Mouse (Mus musculus): ENCODE data around the gene Mdga1.

Gene Mdga1

DNA sequence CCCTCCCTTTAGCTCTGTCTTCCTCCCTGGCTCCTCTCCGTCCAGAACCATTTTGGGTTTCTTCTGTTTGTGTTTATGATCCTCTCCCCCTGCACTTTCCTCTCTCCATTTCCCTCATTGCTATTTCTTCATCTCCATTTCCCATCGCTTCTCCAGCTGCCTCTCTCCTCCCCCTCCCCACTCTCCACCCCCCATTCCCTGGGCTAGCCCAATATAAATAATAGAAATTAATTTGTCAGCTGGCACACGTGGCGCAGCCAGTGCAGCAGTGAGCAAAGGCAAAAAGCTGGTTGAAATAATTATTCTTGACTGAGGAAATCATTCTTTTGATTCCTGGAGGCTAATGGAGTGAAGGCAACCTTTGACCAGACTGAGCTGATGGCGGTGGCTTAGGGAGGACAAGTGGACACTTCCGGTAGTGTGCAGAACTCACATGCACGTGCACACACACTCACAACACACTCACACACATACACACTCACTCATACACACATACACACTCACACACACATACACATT lies at the start of gene Mdga1:
Gene Mdga1, minus strand, starts transcription at position 51 of the 519 bp plus-strand sequence.
- DNase-seq (ENCODE audit: low read depth), result no peak

DNA sequence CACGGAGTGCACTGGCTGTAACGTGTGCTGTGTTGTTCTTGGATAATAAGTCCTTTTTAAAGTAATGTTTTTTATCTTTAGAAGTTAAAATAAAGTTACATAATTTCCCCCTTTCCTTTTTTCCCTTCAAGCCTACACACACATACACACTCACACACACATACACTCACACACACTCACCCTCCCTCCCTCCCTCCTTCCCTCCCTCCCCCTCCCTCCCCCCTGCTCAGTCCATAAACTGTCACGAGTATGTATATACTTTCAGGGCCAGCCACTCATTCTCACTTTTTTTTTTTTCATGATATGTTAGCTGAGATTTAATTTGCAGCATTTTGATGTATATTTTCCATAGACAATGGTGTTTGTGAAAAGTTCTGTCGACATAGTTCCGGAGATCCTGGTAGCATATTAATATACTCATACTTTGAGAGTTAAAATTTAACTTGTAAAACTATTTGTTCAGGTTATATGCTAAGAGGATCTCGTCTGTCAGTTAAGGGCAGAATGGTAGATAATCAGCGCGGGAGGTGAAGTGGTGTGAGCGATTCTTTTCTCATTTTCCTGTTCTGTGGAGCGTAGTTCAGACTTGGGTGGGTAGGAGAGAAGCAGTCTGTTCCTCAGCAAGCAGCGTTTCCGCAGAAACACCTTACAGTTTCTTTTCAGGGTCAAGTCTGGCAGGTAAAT lies 49.2 kb upstream of the Mdga1 start:
- DNase-seq (ENCODE audit: low read depth), result no peak

DNA sequence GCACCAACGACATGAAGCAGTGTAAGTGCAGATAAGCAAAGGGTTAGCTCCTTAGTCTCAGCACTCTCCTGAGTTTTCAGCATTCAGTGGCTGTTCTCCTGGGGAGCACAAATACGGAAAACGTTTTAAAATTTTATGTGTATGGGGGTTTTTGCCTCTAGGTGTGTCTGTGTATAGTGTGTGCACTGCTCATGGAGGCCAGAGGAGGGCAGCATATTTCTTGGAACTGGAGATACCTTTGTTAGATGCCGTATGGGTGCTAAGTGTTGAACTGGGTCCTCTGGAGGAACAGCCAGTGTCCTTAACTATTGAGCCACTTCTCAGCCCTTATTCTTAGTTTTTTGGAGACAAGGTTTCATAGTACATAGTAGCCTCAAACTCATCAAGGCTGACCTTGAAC lies 44.8 kb upstream of the Mdga1 start:
- no peak for DNase-seq (ENCODE audit: low read depth)

DNA sequence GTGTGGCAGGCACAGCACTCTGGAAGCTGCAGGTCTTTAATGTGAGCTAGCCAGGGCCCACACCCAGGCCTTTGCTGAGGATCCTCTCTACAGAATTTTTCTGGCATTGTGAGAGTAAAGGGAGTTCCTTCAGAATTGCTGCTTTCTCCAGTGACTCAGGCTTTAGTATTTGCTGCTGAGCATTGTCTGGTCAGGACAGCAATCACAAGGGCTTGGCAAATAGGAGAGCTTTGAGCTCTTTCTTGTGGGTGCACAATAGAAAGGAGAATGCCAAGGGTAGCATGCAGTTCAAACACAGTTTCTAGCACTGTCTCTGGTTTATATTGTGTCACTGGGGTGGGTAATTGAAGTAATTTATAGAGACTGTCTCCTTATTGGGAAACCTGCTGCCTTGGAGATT lies 38.5 kb upstream of the Mdga1 start:
- DNase-seq (ENCODE audit: low read depth), result no peak

DNA sequence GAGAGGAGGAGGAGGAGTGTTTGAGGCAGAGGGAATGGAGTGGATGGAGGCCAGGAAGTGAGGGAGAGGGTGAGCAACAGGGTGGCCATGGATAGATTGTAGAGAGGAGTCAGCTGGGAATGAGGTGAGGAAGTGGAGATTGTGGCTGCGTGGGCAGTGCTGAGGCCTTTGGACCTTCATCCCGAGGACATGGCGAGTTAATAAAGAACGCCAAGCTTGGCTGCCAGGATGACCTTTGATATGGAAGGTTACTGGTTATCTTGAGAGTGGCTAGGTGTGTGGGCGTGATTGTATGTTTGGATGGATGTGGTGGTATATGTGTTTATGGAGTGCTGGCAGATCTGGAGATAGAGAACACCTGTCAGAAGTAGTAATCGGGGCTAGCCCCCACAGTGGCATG lies 38.0 kb upstream of the Mdga1 start:
- DNase-seq (ENCODE audit: low read depth), result no peak

DNA sequence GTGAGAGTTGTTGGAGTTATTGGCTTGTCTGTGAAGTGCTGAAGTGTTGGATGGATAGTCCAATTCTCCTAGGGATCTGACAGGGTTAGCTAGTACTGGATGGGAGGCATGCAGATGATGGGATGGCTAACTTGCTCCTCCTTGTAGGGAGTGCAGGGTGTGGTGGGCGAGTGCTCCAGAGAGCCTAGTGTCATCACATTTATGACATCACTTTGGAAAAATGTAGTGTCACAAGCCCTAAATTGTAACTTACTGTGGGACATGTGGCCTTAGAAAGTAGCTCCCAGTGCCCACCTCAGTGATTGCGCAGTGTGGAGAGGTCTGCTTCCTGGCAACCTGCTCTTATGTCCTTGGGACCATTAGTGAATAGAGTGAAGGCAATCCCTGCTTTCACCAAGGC lies 37.0 kb upstream of the Mdga1 start:
- no peak for DNase-seq (ENCODE audit: low read depth)

DNA sequence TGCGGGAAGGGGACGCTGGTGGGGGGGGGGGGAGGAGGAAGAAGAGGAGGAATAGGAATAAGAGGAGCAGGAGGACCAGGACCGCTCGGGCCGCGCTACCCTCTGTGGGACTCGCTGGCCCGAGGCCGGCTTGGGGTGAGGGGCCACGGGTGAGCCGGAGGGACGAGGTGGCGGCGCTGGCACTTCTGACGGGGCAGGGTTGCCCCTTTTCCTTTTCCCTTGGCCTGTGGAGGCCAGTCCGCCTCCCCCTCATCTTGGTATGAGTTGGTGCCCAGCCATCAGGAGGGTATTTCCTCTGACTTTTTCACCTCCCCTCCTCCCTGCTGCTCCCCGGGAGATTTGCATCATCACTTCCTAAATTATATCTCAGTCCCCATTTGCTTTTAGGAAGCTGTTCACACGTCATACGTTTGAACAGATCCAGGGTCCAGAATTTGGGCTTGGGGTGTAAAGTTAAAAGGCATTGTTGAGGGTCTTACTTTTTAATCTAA lies 35.6 kb upstream of the Mdga1 start:
- no peak for DNase-seq (ENCODE audit: low read depth)

DNA sequence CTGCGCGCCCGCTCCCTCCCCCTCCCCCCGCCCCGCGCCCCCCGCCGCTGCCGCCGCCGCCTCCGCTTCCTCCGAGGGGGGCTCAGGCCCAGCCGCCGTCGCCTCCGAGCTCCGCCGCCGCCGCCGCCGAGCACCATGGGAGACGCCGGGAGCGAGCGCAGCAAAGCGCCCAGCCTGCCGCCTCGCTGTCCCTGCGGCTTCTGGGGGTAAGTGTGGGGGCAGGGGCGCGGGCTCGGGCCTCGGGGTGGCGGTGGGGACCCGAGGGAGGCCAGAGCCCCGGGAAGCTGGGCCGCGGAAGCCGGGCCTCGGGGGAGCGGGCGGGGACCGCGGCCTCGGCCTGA lies 35.2 kb upstream of the Mdga1 start:
- no peak for DNase-seq (ENCODE audit: low read depth)

DNA sequence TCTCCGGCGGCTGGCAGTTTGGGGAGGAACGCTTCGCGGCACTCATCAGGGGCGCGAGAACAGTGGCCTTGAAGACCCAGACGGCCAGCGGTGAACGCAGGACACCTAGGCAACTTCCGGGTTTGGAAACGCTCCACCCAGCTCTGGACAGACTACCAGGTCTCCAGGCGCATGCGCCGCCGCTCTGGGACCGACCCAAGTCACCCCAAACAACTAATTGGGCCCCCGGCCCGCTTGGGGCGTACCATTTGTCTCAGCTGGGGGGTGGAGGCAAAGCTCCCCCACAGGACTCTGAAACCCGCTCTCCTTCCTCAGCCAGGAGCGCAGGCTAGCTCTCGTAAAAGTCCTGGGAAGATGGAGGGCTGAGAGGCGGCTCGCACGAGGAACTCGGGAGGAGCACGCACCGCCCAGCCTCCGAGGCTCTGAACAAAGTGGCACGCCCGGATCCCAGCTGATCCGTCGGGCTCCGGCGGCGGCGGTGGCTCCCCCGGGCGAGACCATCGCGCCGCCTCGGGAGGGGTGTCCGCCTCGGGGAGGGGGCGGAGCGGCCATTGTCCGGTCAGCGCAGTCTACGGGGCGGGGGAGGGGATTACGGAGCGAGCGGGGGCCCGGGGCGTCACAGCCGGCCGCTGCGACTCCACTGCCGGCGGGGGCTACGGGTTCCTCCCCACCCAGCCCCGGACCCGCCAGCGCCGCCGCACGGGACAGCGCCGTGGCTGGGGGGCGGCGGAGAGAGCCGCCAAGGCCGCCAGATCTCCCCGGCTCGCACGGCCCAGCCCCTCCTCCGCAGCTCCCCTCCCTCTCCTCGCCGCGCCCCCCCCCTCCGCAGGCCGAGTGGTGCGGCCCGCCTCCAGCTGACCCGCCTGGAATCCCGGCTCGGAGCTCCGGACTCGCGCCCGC lies 34.6 kb upstream of the Mdga1 start, which contains the start of gene Zfand3:
Gene Zfand3, plus strand, starts transcription at position 531 of the 900 bp plus-strand sequence.
- DNase-seq (ENCODE audit: low read depth), result peak; percentile 91

DNA sequence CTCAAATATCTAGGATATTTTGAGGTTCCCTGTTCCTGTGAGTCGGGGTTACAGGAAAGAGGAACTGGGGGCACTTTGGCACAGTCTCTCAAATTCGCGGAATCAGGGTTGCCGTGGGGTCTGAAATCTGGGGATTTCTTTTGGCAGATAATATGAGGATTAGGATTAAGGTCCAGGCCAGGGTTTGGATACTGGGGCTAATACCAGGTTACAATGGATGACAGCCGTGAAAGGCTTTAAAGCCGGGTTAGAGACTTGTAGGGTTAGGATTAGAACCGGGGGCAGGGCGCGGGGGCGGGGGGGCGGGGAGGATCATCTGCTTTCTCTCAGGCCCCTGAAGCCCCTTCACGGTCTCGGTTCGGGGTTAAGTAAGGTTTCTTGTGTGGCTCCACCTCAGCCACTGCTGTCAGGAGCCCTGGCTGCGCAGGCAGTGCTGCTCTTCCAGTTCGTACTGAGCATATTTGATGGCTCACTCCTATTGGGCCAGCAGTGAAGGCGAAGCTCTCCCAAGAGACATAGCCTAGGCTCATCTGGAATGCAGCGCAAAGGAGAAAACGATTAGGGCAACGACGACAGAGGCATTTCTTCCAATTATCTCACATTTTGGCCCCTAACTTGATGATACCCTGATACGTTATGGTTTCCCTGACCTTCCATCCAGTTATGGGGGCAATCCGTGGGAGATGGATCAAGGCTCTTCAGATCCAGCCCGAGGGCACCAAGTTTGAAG lies 28.8 kb upstream of the Mdga1 start:
- no peak for DNase-seq (ENCODE audit: low read depth)

DNA sequence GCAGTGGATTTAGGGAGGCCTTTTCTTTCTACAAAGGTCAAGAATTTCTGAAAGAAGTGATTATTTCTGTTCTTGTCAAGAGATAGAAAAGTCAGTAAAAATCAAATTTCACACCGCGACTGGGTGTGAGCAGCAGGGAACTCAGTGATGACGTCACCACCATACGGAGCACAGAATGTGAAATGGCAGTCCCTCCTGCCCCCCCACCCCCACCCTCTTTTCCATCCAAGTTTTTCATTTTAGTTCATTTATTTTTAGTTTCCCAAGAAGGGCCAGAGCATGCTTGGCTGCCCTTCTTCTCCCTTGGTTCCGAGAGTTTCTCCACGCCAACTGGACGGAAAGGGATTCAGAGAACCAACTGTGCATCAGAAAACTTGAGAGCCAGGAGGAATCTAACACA lies 27.8 kb upstream of the Mdga1 start:
- no peak for DNase-seq (ENCODE audit: low read depth)

DNA sequence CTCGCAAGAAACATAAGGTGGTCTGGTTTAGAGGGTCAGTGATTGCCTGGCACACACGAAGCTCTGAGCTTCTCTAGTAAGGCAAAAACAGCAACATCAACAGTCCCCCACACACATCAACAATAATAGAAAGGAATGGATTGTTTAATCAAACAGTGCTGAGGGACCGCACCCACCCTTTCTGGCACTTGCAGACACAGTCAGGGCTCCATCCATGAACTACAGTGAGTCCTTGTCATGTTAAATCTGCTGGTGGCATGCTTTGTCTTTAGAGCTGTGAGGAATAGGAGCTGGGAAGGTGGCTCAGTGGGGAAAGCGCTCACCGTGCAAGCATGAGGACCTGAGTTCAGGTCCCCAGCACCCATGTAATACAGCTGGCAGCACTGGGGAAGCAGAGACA lies 26.1 kb upstream of the Mdga1 start:
- DNase-seq (ENCODE audit: low read depth), result no peak

DNA sequence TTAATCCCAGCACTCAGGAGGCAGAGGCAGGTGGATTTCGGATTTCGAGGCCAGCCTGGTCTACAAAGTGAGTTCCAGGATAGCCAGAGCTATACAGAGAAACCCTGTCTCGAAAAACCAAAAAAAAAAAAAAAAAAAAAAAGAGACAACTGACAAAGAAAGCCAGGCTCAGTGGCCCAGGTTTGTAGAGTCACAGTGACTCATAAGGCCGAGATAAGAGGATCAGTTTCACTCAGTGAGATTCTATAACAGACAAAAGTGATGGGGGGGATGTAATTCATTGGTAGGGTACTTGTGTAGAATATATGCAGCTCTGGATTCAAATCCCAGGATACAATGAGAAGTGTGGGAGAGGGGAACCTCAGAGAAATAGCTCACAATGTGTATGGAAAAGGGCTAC lies 24.6 kb upstream of the Mdga1 start:
- no peak for DNase-seq (ENCODE audit: low read depth)

DNA sequence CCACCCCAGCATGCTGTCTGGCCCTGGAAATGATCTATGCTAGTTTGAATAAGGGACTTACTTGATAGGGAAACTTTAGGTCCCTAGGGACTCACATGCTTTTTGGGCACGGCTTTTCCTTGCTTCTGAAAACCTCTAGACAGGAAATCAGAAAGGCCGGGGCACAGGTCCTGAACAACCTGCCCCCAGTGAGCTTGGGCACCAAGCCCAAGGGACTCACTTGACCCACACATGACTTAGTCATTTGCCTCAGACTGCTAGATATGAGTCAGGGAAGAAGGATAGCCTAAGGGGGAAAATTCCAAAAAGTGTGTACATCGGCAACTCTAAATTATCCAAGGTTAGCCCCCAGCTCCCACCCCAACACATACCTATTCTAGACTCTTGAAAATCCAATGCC lies 24.1 kb upstream of the Mdga1 start:
- DNase-seq (ENCODE audit: low read depth), result no peak

DNA sequence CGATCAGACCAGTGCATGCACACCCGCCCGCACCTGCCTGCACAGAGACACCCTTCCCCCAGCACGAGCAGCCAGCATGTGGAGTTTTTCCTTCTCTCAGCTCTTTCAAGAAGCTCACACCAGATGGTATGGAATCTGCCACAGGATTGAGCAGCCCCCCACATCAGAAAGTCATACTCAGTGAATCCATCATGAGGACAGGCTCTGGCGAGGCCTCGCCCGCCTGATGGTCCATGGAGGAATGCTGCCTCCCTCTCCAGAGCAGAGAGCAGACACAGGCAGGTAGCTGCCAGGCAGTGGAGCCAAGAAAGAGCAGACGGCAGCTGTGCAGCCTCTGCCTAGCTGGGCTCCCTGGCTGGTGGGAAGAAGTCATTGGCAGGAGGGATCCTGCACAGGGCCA lies 23.6 kb upstream of the Mdga1 start:
- no peak for DNase-seq (ENCODE audit: low read depth)

DNA sequence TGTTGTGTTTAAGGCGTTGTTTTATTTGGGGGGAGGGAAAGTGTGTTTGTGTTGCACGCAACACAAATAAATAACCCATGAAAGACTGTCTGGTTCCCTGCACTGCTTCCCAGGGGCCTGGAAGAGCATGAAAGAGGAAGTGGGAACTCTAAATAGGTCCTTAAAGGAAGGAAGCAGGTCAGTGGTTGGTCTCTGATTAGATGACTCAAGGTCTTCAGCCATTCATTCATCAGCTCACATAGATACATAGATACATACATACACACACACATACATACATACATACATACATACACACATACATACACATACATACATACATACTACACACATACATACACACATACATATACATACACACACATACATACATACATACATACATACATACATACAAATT lies 21.0 kb upstream of the Mdga1 start:
- no peak for DNase-seq (ENCODE audit: low read depth)

DNA sequence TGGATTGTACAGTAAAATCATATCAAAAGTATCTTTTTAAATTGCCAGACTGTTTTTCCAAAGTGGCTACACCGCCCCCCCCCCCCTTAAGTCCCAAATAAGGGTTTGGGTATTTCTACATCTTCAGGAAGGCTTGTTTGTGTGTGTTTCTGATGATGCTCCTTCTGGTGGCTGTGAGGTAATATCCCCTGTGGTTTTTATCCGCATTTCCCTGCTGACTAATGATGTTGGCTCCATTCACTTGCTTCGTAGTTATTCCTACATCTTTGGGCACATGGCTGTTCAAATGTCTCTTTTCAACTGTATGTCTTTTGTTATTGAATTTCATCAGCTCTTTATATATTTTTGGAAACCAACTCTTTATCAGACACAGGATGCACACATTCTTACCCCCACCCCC lies 20.2 kb upstream of the Mdga1 start:
- no peak for DNase-seq (ENCODE audit: low read depth)

DNA sequence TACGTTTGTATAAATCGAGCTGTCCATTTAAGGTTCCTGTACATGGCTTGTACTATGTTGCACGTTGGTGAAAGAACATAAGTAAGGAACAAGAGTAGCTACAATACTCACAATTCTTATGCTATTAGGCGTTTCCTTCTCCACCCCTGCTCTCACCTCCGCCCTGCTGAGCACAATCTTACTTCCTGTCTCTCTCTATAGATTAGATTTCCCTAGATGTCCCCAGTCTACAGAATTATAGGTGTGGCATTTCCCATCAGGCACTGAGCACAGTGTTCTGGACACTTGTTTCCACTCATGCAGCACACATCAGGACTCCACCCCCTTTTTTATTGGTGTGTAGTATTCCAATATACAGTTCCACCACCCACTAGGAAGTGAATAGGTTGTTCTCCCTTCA lies 19.8 kb upstream of the Mdga1 start:
- no peak for DNase-seq (ENCODE audit: low read depth)

DNA sequence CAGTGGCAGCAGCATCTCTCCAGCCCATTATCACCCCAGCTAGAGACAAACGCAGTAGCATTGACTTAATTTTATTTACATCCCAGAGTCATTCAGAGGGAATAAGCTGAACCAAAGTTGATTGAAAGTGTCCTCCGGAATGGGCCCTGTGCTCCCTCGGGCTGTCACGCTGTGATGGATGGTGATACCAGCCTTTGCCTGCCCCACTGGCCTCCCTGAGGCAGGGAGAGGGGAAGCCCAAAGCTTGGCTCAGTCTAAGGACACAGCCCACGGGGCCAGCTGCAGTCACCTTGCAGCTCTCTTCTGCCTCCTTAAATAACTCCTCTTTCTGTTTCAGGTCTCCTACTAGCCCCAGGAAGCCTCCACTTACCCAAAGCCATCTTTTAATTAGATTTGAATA lies 18.3 kb upstream of the Mdga1 start:
- no peak for DNase-seq (ENCODE audit: low read depth)

DNA sequence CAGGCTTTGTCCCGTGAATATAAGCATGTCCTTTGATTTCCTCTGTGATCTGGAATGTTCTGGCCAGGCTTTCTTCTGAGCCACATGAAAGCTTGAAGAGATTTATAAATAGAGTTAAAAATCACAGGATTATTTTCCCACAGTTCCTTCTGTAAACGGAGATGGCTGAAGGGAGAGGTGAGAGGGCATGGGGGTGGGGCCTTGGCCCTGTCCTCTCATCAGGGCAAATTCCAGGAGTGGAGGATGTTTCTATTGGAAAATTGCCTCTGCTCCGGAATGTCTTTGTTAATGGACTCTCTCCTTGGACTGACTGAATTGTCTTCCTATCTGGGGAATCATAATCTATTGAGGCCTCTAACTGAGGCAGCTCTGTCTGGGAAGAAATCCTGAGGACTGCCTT lies 15.6 kb upstream of the Mdga1 start:
- no peak for DNase-seq (ENCODE audit: low read depth)

DNA sequence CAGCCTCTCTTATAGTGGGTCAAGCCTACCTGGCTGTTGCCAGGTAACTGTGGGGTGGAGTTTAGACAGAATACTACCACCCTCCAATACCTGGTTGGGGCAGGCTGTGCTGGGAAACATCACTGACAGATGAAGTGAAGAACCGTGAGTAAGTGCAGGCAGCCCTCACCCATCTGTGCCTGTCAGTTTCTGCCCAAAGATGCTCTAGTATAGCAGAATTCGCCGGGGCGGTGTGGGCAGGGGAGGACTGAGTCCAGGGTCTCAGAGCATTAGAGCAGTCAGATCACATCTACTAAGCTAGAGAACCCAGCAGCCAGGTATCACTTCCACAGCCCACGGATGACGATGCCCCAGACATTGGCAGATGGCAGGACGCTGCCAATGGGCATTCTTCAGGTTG lies 15.0 kb upstream of the Mdga1 start:
- no peak for DNase-seq (ENCODE audit: low read depth)

DNA sequence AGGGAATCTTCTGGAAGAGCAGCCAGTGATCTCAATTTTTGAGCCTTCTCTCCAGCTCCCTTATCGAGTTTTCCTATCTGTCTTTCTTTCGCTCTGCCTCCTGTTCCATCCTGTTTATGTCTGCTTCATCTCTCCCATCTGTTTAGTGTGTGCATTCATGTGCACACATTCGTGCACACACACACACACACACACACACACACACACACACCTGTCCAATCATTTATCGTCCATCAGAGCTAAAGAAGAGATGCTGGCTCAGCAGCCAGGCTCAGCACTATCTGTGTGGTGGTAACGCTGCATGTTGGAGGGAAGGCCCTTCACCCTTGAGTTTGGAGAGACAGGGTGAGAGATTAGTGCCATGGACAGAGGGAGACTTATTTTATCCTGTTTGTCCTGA lies 13.3 kb upstream of the Mdga1 start:
- no peak for DNase-seq (ENCODE audit: low read depth)

DNA sequence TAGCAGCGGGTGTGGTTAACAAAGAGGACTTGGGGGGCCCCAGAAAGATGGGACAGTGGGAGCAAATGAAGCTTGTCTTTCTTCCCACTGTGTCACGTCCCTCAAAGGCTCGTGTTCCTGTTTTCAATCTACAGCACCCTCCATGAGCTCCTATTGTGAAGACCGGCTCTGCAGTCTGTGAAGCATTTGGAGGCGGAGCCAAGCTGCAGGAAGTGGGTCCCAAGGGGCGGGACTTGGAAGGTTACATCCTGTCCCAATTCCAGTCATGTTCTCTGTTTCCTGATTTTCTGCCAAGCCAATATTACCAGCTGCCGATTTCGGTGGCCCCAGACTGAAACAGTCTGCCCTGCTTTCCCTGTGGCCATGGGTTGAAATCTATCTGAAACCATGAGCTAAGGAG lies 11.7 kb upstream of the Mdga1 start:
- DNase-seq (ENCODE audit: low read depth), result no peak
